Mouse (Mus musculus): ENCODE results near the gene Carmil1. TPM values are rescaled to one million over a fixed set of nuclear protein-coding genes. Genes with fewer than 3 reads are reported as not detected.

Gene Carmil1
- polyA plus RNA-seq, 1 experiment: 2.6 TPM

DNA sequence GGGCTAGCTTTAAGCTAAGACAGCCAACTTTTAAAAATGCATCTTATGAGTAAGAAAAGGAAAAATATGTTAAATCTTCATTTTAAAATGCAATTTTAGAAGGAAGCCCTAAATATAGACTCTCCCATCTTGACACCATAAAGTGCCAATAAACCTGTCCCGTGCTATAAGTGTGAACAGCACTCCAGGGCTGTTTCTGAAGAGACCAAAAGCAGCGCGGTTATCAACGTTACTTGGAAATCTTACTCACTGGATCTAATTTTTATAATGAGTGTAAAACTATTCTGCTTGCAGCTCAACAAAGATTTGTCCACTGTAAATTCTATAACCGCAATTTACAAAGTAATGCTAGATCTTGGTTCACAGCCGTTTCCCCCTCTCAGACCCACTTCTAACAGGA, 232.0 kb downstream of the Carmil1 start:
- TF ChIP-seq CEBPB (IDR thresholded peaks at IDR 0.05; ENCODE audit: insufficient read depth, poor library complexity, severe bottlenecking): no peak
- TF ChIP-seq MAX (IDR thresholded peaks at IDR 0.05; ENCODE audit: low read depth): no peak
- TF ChIP-seq MYOG (IDR thresholded peaks at IDR 0.05; ENCODE audit: control insufficient read depth in 1 of 3, insufficient read depth in 1 of 3, insufficient read length in 2 of 3, low read depth in 2 of 3): no peak
- no peak for TF ChIP-seq TCF3 (IDR thresholded peaks at IDR 0.05; ENCODE audit: insufficient read length, low read depth)
- no peak for TF ChIP-seq POLR2A (IDR thresholded peaks at IDR 0.05; ENCODE audit: insufficient read length, low read depth)
- TF ChIP-seq REST (IDR thresholded peaks at IDR 0.05; ENCODE audit: insufficient read depth, insufficient read length): no peak
- TF ChIP-seq TCF12 (IDR thresholded peaks at IDR 0.05; ENCODE audit: insufficient read depth, poor library complexity, severe bottlenecking): no peak
- TF ChIP-seq E2F4 (IDR thresholded peaks at IDR 0.05; ENCODE audit: insufficient read depth): no peak
- no peak for TF ChIP-seq SRF (IDR thresholded peaks at IDR 0.05; ENCODE audit: control insufficient read depth, insufficient read length, low read depth)
- no peak for TF ChIP-seq USF1 (IDR thresholded peaks at IDR 0.05; ENCODE audit: low read depth)
- no peak for TF ChIP-seq MYOD1 (IDR thresholded peaks at IDR 0.05; ENCODE audit: control insufficient read depth in 1 of 3, insufficient read length in 2 of 3, low read depth in 2 of 3)
- no peak for TF ChIP-seq POLR2AphosphoS2 (IDR thresholded peaks at IDR 0.05; ENCODE audit: insufficient read length, low read depth)
- Histone ChIP-seq H3K79me2 (ENCODE audit: control insufficient read depth, insufficient read depth) (no peaks in the 10 kb centered on the region), H3K27me3 (ENCODE audit: control insufficient read depth, insufficient read depth, insufficient read length) (no peaks in the 10 kb centered on the region), H3ac (ENCODE audit: control insufficient read depth, insufficient read length) (no peak overlapping the region), H3K4me2 (ENCODE audit: low read depth) (no peak overlapping the region), H3K4me3 (no peak overlapping the region), H3K36me3 (ENCODE audit: control insufficient read depth, insufficient read depth) (no peaks in the 10 kb centered on the region)

DNA sequence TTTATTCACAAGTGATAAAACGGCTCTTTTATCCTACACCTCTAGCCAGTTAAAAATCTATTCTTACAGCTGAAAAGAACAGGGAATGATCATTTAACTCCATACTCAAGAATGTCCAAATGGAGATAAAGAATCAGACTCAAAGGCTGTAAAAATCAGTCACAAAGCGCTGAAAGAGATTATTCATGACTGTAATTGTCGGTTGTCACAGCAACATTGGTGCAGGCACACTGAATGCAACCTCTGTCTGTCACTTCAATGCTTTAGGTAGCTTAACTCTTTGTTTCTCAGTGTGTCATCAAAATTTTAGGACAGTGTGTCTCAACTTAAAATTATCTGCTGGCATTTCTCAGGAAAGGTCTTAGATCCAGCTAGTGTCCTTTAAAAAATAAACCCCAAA, 235.3 kb downstream of the Carmil1 start:
- H3ac ChIP-seq (ENCODE audit: control insufficient read depth, insufficient read length): no peak overlapping the region
- H3K4me3 ChIP-seq: no peak overlapping the region
- H3K4me2 ChIP-seq (ENCODE audit: low read depth): no peak overlapping the region
- no peaks in the 10 kb centered on the region for H3K27me3 ChIP-seq (ENCODE audit: control insufficient read depth, insufficient read depth, insufficient read length)
- TF ChIP-seq POLR2AphosphoS2 (IDR thresholded peaks at IDR 0.05; ENCODE audit: insufficient read length, low read depth): no peak
- no peaks in the 10 kb centered on the region for H3K36me3 ChIP-seq (ENCODE audit: control insufficient read depth, insufficient read depth)
- no peaks in the 10 kb centered on the region for H3K79me2 ChIP-seq (ENCODE audit: control insufficient read depth, insufficient read depth)

DNA sequence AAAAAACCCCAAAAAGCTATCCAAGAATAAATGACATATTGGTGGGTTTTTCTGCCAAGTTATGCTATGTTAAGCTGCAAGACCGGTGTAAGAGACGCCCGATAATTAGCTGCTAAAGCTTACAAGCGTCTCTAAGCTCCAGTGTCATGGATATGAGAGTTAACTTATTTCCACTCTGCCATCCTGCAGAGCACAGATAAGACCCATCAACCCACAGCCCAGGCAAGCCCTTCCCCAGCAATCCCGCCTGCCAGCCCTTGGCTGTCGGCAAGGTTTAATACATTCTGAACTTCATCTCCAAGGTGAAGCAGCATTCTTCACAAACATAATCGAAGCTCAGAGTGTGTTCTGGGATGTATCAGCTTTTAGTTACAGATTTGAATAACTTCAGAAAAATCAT, 240.4 kb downstream of the Carmil1 start:
- Histone ChIP-seq H3K27me3 (ENCODE audit: control insufficient read depth, insufficient read depth, insufficient read length) (no peaks in the 10 kb centered on the region), H3ac (ENCODE audit: control insufficient read depth, insufficient read length) (no peak overlapping the region), H3K4me3 (no peak overlapping the region), H3K4me2 (ENCODE audit: low read depth) (no peak overlapping the region), H3K79me2 (ENCODE audit: control insufficient read depth, insufficient read depth) (no peaks in the 10 kb centered on the region), H3K36me3 (ENCODE audit: control insufficient read depth, insufficient read depth) (no peaks in the 10 kb centered on the region)
- TF ChIP-seq USF1 (IDR thresholded peaks at IDR 0.05; ENCODE audit: low read depth) (no peak), TCF12 (IDR thresholded peaks at IDR 0.05; ENCODE audit: insufficient read depth, poor library complexity, severe bottlenecking) (no peak)

- H3K4me3 ChIP-seq: no peak overlapping the region
- no peak overlapping the region for H3K4me2 ChIP-seq (ENCODE audit: low read depth)
- H3K27me3 ChIP-seq (ENCODE audit: control insufficient read depth, insufficient read depth, insufficient read length): no peaks in the 10 kb centered on the region
- TF ChIP-seq POLR2A (IDR thresholded peaks at IDR 0.05; ENCODE audit: insufficient read length, low read depth) (no peak), CEBPB (IDR thresholded peaks at IDR 0.05; ENCODE audit: insufficient read depth, poor library complexity, severe bottlenecking) (no peak), POLR2AphosphoS2 (IDR thresholded peaks at IDR 0.05; ENCODE audit: insufficient read length, low read depth) (no peak), USF1 (IDR thresholded peaks at IDR 0.05; ENCODE audit: low read depth) (no peak), SRF (IDR thresholded peaks at IDR 0.05; ENCODE audit: control insufficient read depth, insufficient read length, low read depth) (no peak), MYOD1 (IDR thresholded peaks at IDR 0.05; ENCODE audit: control insufficient read depth in 1 of 3, insufficient read length in 2 of 3, low read depth in 2 of 3) (no peak), MAX (IDR thresholded peaks at IDR 0.05; ENCODE audit: low read depth) (no peak), MYOG (IDR thresholded peaks at IDR 0.05; ENCODE audit: control insufficient read depth in 1 of 3, insufficient read depth in 1 of 3, insufficient read length in 2 of 3, low read depth in 2 of 3) (no peak), TCF12 (IDR thresholded peaks at IDR 0.05; ENCODE audit: insufficient read depth, poor library complexity, severe bottlenecking) (no peak), REST (IDR thresholded peaks at IDR 0.05; ENCODE audit: insufficient read depth, insufficient read length) (no peak), E2F4 (IDR thresholded peaks at IDR 0.05; ENCODE audit: insufficient read depth) (no peak), TCF3 (IDR thresholded peaks at IDR 0.05; ENCODE audit: insufficient read length, low read depth) (no peak)
- no peaks in the 10 kb centered on the region for H3K36me3 ChIP-seq (ENCODE audit: control insufficient read depth, insufficient read depth)
- H3K79me2 ChIP-seq (ENCODE audit: control insufficient read depth, insufficient read depth): no peaks in the 10 kb centered on the region
- no peak overlapping the region for H3ac ChIP-seq (ENCODE audit: control insufficient read depth, insufficient read length)
Measured at GRCm38 (mm10) chr13:24037502-24037901, 243.1 kb downstream of the Carmil1 start.

DNA sequence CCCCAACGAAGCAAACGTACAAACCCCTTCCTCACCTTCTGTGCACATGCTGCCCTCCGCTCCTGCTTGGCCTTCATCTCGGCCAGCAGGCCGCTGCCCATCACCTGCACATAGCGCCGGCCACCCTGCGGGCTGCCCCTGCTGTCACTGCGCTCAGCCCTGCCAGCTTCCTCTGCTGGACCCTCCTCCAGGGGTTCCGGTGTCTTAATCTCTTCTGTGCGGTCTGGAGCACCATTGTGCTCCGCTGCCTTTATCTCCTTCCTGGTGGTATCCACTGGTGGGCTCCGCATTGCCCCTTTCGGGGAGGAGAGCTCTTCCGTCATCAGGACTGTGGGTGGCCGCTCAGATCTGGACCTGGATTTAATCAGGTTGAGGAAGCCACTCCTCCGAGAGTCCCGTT, 244.4 kb downstream of the Carmil1 start:
- no peak for TF ChIP-seq MAX (IDR thresholded peaks at IDR 0.05; ENCODE audit: low read depth)
- no peak for TF ChIP-seq TCF12 (IDR thresholded peaks at IDR 0.05; ENCODE audit: insufficient read depth, poor library complexity, severe bottlenecking)
- no peak for TF ChIP-seq MYOG (IDR thresholded peaks at IDR 0.05; ENCODE audit: control insufficient read depth in 1 of 3, insufficient read depth in 1 of 3, insufficient read length in 2 of 3, low read depth in 2 of 3)
- no peak for TF ChIP-seq USF1 (IDR thresholded peaks at IDR 0.05; ENCODE audit: low read depth)
- no peak for TF ChIP-seq REST (IDR thresholded peaks at IDR 0.05; ENCODE audit: insufficient read depth, insufficient read length)
- TF ChIP-seq CEBPB (IDR thresholded peaks at IDR 0.05; ENCODE audit: insufficient read depth, poor library complexity, severe bottlenecking): no peak
- no peak for TF ChIP-seq POLR2AphosphoS2 (IDR thresholded peaks at IDR 0.05; ENCODE audit: insufficient read length, low read depth)
- TF ChIP-seq MYOD1 (IDR thresholded peaks at IDR 0.05; ENCODE audit: control insufficient read depth in 1 of 3, insufficient read length in 2 of 3, low read depth in 2 of 3): no peak
- TF ChIP-seq SRF (IDR thresholded peaks at IDR 0.05; ENCODE audit: control insufficient read depth, insufficient read length, low read depth): no peak
- TF ChIP-seq POLR2A (IDR thresholded peaks at IDR 0.05; ENCODE audit: insufficient read length, low read depth): no peak
- no peak for TF ChIP-seq E2F4 (IDR thresholded peaks at IDR 0.05; ENCODE audit: insufficient read depth)
- TF ChIP-seq TCF3 (IDR thresholded peaks at IDR 0.05; ENCODE audit: insufficient read length, low read depth): no peak
- H3K4me2 ChIP-seq (ENCODE audit: low read depth): no peak overlapping the region
- H3K4me3 ChIP-seq: no peak overlapping the region

More for the DNA sequence above, 244.4 kb downstream of the Carmil1 start:
- H3ac ChIP-seq (ENCODE audit: control insufficient read depth, insufficient read length): no peak overlapping the region
- H3K27me3 ChIP-seq (ENCODE audit: control insufficient read depth, insufficient read depth, insufficient read length): no peaks in the 10 kb centered on the region
- H3K79me2 ChIP-seq (ENCODE audit: control insufficient read depth, insufficient read depth): no peaks in the 10 kb centered on the region
- H3K36me3 ChIP-seq (ENCODE audit: control insufficient read depth, insufficient read depth): no peaks in the 10 kb centered on the region

Data from myocyte (in vitro differentiated cells).